ENCODE assay signal across 9 mouse cellular contexts in the genomic region with DNA sequence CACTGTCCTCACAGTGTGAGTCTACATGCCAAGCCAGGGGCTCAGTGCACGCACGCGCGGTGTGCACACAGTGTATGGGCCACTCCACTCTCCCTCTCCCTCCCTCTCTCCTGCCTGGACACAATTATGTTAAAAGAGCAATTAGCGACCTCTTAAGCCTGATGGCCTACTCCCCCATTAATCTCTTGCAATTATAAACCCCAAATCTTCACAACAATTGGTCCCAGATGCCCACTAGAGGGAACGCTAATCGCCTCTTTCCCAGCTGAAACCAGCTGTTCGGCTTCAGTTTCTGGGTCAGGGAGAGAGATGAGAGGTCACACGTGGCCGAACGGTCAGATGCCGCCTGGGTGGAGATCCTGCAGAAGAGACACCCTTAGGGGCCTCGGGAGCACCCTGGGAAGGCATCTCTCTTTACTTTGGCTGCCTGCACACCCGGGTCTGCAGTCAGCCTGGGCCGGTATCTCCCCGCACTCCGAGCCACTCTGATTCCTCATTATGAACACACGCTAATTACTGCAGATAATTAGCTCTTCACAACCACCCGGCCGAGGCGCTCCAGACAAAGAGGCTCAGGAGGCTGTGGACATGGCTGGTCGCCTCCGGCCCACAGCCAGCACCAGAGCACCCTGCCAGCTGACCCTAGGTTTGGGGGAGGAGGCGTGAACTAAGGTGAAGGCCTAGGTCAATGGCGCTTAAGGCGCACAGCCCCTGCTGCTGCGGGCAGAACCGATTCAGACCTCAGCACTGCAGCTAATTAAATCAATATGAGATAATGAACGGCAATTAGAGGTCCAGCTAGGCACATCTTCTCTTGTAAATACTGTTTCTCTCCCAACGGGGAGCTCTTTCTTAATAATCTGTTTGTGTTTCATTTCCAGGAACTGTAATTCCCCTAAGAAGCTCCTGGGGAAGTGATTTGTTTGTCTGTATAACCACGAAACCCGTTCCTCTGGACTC.
A peak's percentile ranks its signal among the peaks of the same experiment; 100 is the strongest.
DNase-seq lines count a peak whose midpoint lies in the region; ATAC-seq and TF ChIP-seq lines count a peak whose summit lies in the region.
"Had no signal": no experiment of that assay in that cellular context is flagged by ENCODE, and none has a peak within 500 bp of the region (broad histone marks: within the 10 kb centered on the region; RNA-seq: fewer than 3 reads in every experiment).

No protein-coding gene starts in this region.

- 22% methylated on average over 32 of the region's 32 CpGs for WGBS in heart, embryonic 10.5 days
- WGBS in embryonic facial prominence, embryonic 13.5 days: 8% methylated on average over 32 of the region's 32 CpGs
- 18% methylated on average over 32 of the region's 32 CpGs for whole genome bisulfite sequencing in kidney, adult 2 months
- 30% methylated on average over 32 of the region's 32 CpGs for WGBS in cerebellum, adult 2 months

- no peak overlapping the region for H3K27ac ChIP-seq in heart, embryonic 10.5 days
- H3K27ac ChIP-seq in embryonic facial prominence, embryonic 13.5 days: no peak overlapping the region
- no peak overlapping the region for H3K27ac ChIP-seq in kidney, adult 2 months (ENCODE audit: insufficient read depth, low read depth, low read length)
- H3K27ac ChIP-seq in cerebellum, adult 2 months (ENCODE audit: insufficient read depth, low read length): no peak overlapping the region
- H3K27ac ChIP-seq: heart, embryonic 15.5 days had no signal

- no peak for TF ChIP-seq CTCF in kidney, adult 2 months (conservative IDR thresholded peaks at IDR 0.05; ENCODE audit: insufficient read depth, insufficient read length, low read depth, low read length)
- no peak for TF ChIP-seq CTCF in cerebellum, adult 2 months (IDR thresholded peaks at IDR 0.05; ENCODE audit: borderline replicate concordance, insufficient read depth, low read depth, low read length)

- H3K27me3 ChIP-seq in heart, embryonic 10.5 days (ENCODE audit: insufficient read depth, poor library complexity, severe bottlenecking): peaks cover 37% of the 10 kb centered on the region
- peaks cover 33% of the 10 kb centered on the region for H3K27me3 ChIP-seq in embryonic facial prominence, embryonic 13.5 days
- no peaks in the 10 kb centered on the region for H3K27me3 ChIP-seq in kidney, adult 2 months (replicated peaks; ENCODE audit: control insufficient read depth, insufficient read depth, low read length)
- no peaks in the 10 kb centered on the region; the same call in 1 of the 2 replicates for H3K27me3 ChIP-seq in cerebellum, adult 2 months (ENCODE audit: control insufficient read depth, insufficient read depth, low read length)

- no peaks in the 10 kb centered on the region for H3K9me3 ChIP-seq in heart, embryonic 10.5 days
- H3K9me3 ChIP-seq in embryonic facial prominence, embryonic 13.5 days: 0 out of 2 replicates have a peak, but pooled peaks cover 5% of the 10 kb centered on the region

- ATAC-seq in embryonic facial prominence, embryonic 13.5 days (ENCODE audit: insufficient number of reproducible peaks, insufficient read depth, low FRiP score, low TSS enrichment, low read depth): no peak

- peaks cover 6% of the 10 kb centered on the region; the same call in 1 of the 2 replicates for H3K4me1 ChIP-seq in heart, embryonic 10.5 days
- peaks cover 15% of the 10 kb centered on the region for H3K4me1 ChIP-seq in embryonic facial prominence, embryonic 13.5 days
- no peaks in the 10 kb centered on the region for H3K4me1 ChIP-seq in kidney, adult 2 months (ENCODE audit: control insufficient read depth, insufficient read depth, low read length)
- H3K4me1 ChIP-seq in cerebellum, adult 2 months (ENCODE audit: control insufficient read depth, insufficient read depth, low read length): no peaks in the 10 kb centered on the region
- H3K4me1 ChIP-seq: heart, embryonic 15.5 days had no signal

- H3K9ac ChIP-seq in embryonic facial prominence, embryonic 13.5 days: no peak overlapping the region
- H3K9ac ChIP-seq: heart, embryonic 15.5 days had no signal

- DNase-seq in heart, adult 18-20 months: peak; percentile 56
- no peak for DNase-seq in heart, embryonic 10.5 days (ENCODE audit: low spot score)
- peak; percentile 11 for DNase-seq in kidney, adult 2 months
- DNase-seq in neural tube, embryonic 10.5 days (ENCODE audit: extremely low spot score, low spot score): peak; percentile 67
- no peak for DNase-seq in cerebellum, adult 2 months
- no peak for DNase-seq in cerebellum, postnatal 36 days
- no peak for DNase-seq in thymus, postnatal 4 days

- TF ChIP-seq POLR2A in kidney, adult 2 months (IDR thresholded peaks at IDR 0.05; ENCODE audit: low read depth, low read length): no peak
- no peak for TF ChIP-seq POLR2A in cerebellum, adult 2 months (IDR thresholded peaks at IDR 0.05; ENCODE audit: borderline replicate concordance, insufficient read depth, low read length)

- H3K36me3 ChIP-seq in heart, embryonic 10.5 days: no peaks in the 10 kb centered on the region
- H3K36me3 ChIP-seq in embryonic facial prominence, embryonic 13.5 days: no peaks in the 10 kb centered on the region
- H3K36me3 ChIP-seq in kidney, adult 2 months (ENCODE audit: control insufficient read depth, insufficient read depth, low read length): no peaks in the 10 kb centered on the region
- H3K36me3 ChIP-seq: heart, embryonic 15.5 days had no signal

- H3K4me3 ChIP-seq in heart, embryonic 10.5 days: no peak overlapping the region
- no peak overlapping the region for H3K4me3 ChIP-seq in embryonic facial prominence, embryonic 13.5 days
- H3K4me3 ChIP-seq in kidney, adult 2 months (ENCODE audit: insufficient read depth, low read depth, low read length): no peak overlapping the region
- H3K4me3 ChIP-seq in cerebellum, adult 2 months (replicated peaks; ENCODE audit: insufficient read depth, low read depth, low read length): no peak overlapping the region
- H3K4me3 ChIP-seq: heart, embryonic 15.5 days had no signal

- peak overlapping the region; percentile 7; the same call in 1 of the 2 replicates for H3K4me2 ChIP-seq in embryonic facial prominence, embryonic 13.5 days
- H3K4me2 ChIP-seq: heart, embryonic 15.5 days had no signal

Comparison
In these comparisons a context has a peak if more than half of its experiments do, and no peak if none do; other contexts are left out.
1. DNase-seq: peak in heart, adult 18-20 months (2 of 2), kidney, adult 2 months (single experiment) and neural tube, embryonic 10.5 days (single experiment); none in heart, embryonic 10.5 days (single experiment), cerebellum, adult 2 months (0 of 2), cerebellum, postnatal 36 days (0 of 2) and thymus, postnatal 4 days (single experiment).